Mouse (Mus musculus) urinary bladder, adult 18-20 months (tissue): Measurements from ENCODE around the gene Pfkfb2.
"Not testable (repeated sequence)": the region's sequence is repeated elsewhere in the genome, so short reads cannot be mapped to it uniquely, and the experiment has no call there.

Experiments used
- DNase-seq, 2 experiments: peaks; one replicate each; pipeline ENCODE4 v3.0.0; 2022; ENCODE audit warnings: low spot score in 2 of 2, mixed read lengths in 2 of 2

The Pfkfb2 gene

DNA sequence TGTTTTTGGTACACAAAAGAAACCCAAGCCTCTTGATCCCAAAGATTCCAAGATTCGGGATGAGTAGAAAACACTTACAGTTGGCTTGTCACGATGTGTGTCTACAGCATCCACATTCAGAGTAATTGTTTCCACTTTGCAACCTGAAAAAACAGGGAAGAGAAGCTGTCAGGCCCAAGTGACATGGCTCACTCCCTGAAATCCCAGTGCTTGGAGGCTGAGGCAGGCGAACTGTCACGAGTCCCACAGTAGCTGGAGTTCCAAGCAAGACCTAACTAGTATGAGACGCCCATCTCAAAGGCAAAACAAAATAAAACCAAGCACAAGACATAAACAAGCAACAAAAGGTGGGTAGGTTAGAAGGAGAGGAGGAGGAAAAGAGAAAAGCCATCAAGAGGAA, 30.5 kb downstream of the Pfkfb2 start:
- no peak for DNase-seq

DNA sequence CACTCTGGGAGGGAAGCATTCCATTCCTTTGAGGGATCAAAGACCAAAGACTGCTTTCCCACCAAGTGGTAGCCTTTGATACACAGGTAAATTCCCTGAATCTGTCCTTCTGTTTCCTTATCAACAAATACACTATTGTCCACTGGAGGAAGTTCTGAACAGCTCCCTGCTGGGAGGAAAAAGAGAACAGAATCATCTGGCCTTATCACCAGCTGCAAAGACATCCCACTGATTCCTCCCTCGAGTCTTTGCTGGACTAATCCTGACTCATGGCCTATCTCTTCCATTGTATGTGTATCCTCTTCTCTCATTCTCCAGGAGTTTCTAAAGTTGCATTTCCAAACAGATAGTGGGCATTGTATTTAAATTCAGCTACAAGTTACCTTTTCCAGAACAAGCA, 45.1 kb downstream of the Pfkfb2 start:
- no peak for DNase-seq

- no peak for DNase-seq
Observed at GRCm38 (mm10) chr1:130681656-130682413, 47.2 kb downstream of the Pfkfb2 start.

DNA sequence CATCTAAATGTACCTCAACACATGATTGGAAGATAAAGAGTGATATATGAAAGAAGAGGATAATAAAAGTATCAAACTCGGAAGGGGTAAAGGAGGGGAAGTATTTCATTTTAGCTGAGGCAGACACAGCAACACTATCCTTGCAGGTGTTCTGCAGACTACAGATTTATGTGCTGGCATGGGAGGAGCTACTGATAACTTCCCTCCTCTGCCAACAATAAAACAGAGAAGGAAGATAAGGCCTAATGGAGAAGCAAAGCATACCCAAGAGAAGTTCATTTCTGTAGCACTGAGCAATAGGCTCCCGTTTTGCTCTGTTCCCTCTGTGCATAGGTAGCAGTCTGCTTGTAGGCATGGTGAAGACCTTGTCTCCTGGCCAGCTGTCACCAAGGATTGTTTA, 48.0 kb downstream of the Pfkfb2 start:
- DNase-seq: no peak

DNA sequence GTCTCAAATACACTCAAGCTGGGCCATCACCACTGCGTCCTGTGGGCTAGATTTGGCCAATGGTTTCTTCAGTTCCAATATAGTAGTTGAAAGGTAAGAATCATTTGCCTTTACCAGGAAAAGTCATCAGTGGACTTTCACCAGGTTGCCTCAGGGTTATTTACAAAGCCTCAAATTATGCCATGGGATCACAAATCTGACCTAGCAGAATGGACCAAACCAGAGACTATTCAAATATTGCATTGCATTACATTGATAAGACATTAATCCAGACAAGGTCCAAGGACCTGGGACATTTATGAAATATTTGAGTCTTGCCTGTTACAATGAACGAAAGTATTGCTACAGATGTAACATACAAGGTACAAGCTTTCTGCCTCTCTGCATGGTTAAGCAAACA, 50.5 kb downstream of the Pfkfb2 start:
- no peak for DNase-seq

DNA sequence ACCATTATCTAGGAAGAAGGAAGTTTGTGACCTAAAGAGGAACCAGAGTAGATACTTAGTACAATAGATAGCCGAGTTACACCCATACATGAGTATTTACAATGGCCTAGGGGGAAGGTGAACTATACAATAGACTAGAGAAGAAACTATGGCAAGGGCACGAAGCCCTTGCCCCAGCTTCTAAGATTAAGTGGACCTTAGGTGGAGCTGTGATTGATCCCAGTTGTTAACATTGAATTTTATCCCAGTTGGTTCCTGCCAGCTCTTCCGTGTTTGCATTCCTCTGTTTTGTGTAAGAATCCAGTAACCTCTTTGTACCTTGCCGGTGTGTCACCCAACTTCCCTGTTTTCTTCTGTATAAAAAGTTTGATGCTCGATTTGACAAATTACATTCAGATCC, 65.5 kb downstream of the Pfkfb2 start:
- DNase-seq: not testable (repeated sequence)

GRCm38 (mm10) chr1:130661454-130661853, 67.6 kb downstream of the Pfkfb2 start, which contains the start of gene C4bp:
C4bp (minus strand) TSS chr1:130661632.
- no peak for DNase-seq

- DNase-seq: not testable (repeated sequence)
Observed at GRCm38 (mm10) chr1:130659641-130660040, 69.4 kb downstream of the Pfkfb2 start.

DNA sequence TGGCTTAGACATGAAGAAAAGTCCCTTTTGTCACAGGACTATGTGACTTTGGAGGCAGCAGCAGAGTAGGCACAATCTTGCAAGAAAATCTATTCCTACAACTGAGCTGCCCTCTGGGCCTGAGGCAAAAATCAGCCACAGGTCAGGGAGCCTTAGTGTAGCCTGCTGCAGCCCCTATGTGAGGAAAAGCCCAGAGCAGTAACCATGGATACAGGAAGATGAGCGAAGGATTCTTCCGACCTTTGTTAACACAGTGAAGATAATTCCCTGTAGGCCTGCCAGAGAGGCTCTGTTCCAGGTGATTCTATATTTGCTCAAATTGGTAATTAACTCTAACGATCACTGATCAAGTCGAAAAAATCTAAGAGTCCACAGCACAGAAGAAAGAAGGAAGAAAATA, 85.0 kb downstream of the Pfkfb2 start:
- no peak for DNase-seq

- no peak for DNase-seq
Observed at GRCm38 (mm10) chr1:130640967-130641366, 88.1 kb downstream of the Pfkfb2 start.
